Mouse (Mus musculus) midbrain, embryonic 13.5 days (tissue): Measurements from ENCODE around the gene Tspan1. TPM values are rescaled to one million over a fixed set of nuclear protein-coding genes. Genes with fewer than 3 reads are reported as not detected.

ENCODE experiments used
- ATAC-seq: fragments of 200-750 bp; cut with Nextera tagmentation; 2 replicates; pipeline ENCODE4 v1.8.0; 2017; ENCODE audit warnings: mild to moderate bottlenecking, moderate TSS enrichment, moderate library complexity
- H3K27ac ChIP-seq: fragments of 300-500 bp; sonication (generic); 2 replicates; pipeline ENCODE4 v1.5.1; 2015; ENCODE audit warnings: inconsistent platforms, mild to moderate bottlenecking, moderate library complexity
- H3K27me3 ChIP-seq: fragments of 300-500 bp; sonication (generic); 2 replicates; pipeline ENCODE4 v1.6.1; 2015; ENCODE audit warnings: mild to moderate bottlenecking, inconsistent platforms
- H3K36me3 ChIP-seq: fragments of 300-500 bp; sonication (generic); 2 replicates; pipeline ENCODE4 v1.6.1; 2015; ENCODE audit warnings: mild to moderate bottlenecking, inconsistent platforms
- H3K4me1 ChIP-seq: fragments of 300-500 bp; sonication (generic); replicated peaks from 2 replicates; pipeline ENCODE4 v1.6.1; 2015; ENCODE audit warnings: inconsistent platforms
- H3K4me2 ChIP-seq: fragments of 300-500 bp; sonication (generic); replicated peaks from 2 replicates; pipeline ENCODE4 v1.6.1; 2015; ENCODE audit warnings: moderate library complexity, mild to moderate bottlenecking, inconsistent platforms
- H3K4me3 ChIP-seq: fragments of 300-500 bp; sonication (generic); replicated peaks from 2 replicates; pipeline ENCODE4 v1.5.1; 2015; ENCODE audit warnings: mild to moderate bottlenecking, inconsistent platforms
- H3K9ac ChIP-seq: fragments of 300-500 bp; sonication (generic); replicated peaks from 2 replicates; pipeline ENCODE4 v1.6.1; 2015; ENCODE audit warnings: mild to moderate bottlenecking, inconsistent platforms
- H3K9me3 ChIP-seq: fragments of 300-500 bp; sonication (generic); 2 replicates; pipeline ENCODE4 v1.6.1; 2016; ENCODE audit warnings: mild to moderate bottlenecking, inconsistent platforms
- WGBS: fragments of 180-500 bp; shearing (Covaris S2); methylation state at CpG from one replicate; pipeline ENCODE4 v1.1.7; 2015; 5-methylcytosine and 5-hydroxymethylcytosine counted together
- polyA plus RNA-seq: library from polyadenylated mRNA; unstranded; fragments of >200 nt; fragmentation: Nextera tagmentation; extraction: Ambion mirVana; gene quantifications from 2 replicates; pipeline ENCODE4 v1.2.1, GENCODE M21; 2015

Tspan1 gene
- polyA plus RNA-seq, 1 experiment from 2014 or later: 0.11 TPM

DNA sequence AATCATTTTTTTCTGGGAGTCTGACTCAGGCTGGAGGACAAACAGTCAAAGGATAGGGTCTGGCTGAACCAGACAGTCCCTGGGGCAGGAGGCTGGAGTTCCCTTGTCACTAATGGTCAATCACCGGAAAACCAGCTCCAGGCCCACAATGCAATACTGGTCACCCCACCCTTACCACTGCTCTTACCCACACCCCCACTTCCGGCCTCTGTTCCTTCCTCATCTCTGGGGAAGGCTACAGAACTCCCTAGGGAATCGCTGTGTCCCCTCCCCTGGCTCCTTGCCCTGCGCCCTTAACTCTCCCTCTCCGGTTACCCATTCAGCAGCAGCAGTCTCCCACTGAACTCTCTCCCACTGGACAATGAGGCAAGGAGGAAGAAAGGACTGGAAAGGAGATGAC, 9.7 kb upstream of the Tspan1 start:
- H3K4me3 ChIP-seq: no peak overlapping the region
- peaks cover 33% of the 10 kb centered on the region for H3K4me1 ChIP-seq
- H3K9ac ChIP-seq: peak overlapping the region; percentile 16; the same call in 1 of the 2 replicates
- no peak; the same call in 1 of the 2 replicates for ATAC-seq
- H3K9me3 ChIP-seq: no peaks in the 10 kb centered on the region
- no peaks in the 10 kb centered on the region for H3K36me3 ChIP-seq
- H3K4me2 ChIP-seq: peak overlapping the region; percentile 22
- no peaks in the 10 kb centered on the region for H3K27me3 ChIP-seq
- WGBS: 30% methylated on average over 5 of the region's 5 CpGs
- H3K27ac ChIP-seq: no peak overlapping the region

DNA sequence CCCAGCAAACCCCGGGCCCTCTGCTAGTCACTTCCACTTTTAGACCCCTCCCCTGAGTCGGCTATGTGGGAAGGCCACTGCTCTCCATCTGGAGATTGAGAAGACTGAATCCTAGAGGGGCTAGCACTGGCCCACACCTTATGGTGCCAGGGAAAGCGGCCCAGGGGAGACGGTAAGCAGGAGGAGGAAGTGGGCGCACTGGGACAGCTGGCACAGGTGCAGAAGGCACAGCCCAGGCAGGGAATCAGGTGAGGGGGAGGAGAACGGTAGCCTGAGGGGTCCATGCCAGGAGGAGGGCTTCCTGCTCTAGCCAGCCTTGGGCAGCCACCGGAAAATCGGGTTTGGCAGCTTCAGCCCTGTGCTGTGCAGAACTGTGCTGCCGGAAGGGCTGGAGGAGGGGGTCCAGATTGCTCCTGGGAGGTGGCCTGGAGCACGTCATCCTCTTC, 9.2 kb upstream of the Tspan1 start:
- ATAC-seq: peak; percentile 90
- peak overlapping the region; percentile 22 for H3K4me2 ChIP-seq
- 0 out of 2 replicates have a peak overlapping the region, but pooled peaks have one; percentile 16 for H3K9ac ChIP-seq
- no peaks in the 10 kb centered on the region for H3K36me3 ChIP-seq
- 29% methylated on average over 10 of the region's 10 CpGs for WGBS
- peaks cover 33% of the 10 kb centered on the region for H3K4me1 ChIP-seq
- no peaks in the 10 kb centered on the region for H3K27me3 ChIP-seq
- H3K9me3 ChIP-seq: no peaks in the 10 kb centered on the region
- H3K27ac ChIP-seq: peak overlapping the region; percentile 20
- no peak overlapping the region for H3K4me3 ChIP-seq

DNA sequence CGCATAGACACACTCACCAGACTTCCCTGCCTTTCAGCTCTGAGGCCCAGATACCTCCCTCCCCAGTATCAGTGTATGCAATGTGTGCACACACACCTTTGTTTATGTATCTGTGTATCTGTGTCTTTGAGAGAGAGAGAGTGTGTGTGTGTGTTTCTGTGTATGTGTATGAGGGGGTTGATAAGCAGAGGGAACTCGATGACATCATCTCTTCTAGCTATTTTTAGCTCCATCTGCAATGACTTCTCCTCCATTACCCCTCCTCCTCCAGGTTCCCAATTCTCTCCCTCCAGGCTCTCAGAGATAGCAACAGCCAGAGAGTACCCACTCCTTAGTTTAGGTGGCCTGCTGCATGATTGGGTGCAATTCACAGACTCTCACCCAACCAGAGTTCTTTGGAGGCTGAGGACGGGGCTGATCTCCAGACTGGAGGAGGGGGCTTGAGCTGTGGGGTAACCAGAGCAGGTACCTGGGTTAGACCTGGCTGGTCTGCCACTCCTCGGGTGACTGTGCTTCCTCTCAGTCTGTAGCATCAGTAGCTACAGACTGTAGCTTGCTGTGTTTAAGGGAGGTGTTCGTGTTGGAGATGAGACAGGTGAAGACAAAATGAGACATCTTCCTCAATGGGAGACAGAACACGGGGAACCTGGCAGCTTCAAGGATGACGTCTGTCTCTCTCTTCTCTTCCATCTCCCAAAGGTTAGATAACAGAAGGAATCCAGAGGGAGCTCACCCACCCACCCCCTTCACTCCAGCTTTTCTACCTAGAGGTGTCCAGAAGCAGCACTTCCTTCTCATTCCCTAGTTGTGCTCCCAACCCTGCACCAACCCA, 8.5 kb upstream of the Tspan1 start:
- H3K9ac ChIP-seq: no peak overlapping the region
- H3K4me3 ChIP-seq: no peak overlapping the region
- peaks cover 33% of the 10 kb centered on the region for H3K4me1 ChIP-seq
- H3K4me2 ChIP-seq: no peak overlapping the region
- no peaks in the 10 kb centered on the region for H3K27me3 ChIP-seq
- 65% methylated on average over 7 of the region's 7 CpGs for WGBS
- H3K36me3 ChIP-seq: no peaks in the 10 kb centered on the region
- no peaks in the 10 kb centered on the region for H3K9me3 ChIP-seq
- H3K27ac ChIP-seq: peak overlapping the region; percentile 20
- no peak; the same call in 1 of the 2 replicates for ATAC-seq

DNA sequence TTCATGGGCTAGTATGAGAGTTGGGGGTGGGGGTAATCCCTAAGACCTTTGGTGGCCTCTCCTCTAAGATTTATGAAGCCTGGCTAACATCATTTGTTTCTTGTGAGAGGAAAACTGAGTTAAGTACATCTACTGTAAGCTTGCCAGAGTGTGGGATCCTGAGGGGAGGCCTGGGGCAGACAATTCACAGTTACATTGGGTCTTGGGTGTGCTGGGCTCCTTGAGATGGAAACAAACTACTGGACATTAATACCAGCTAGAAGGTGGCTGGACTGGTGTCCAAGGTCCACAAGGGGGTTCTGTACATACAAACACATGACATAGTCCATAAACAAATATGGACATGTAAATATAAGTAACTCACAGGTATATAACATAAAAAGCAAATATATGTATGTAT, 7.7 kb upstream of the Tspan1 start:
- H3K4me3 ChIP-seq: no peak overlapping the region
- no peaks in the 10 kb centered on the region for H3K27me3 ChIP-seq
- no peak for ATAC-seq
- no peak overlapping the region for H3K27ac ChIP-seq
- H3K4me1 ChIP-seq: peaks cover 33% of the 10 kb centered on the region
- H3K9ac ChIP-seq: no peak overlapping the region
- no peak overlapping the region for H3K4me2 ChIP-seq
- H3K9me3 ChIP-seq: no peaks in the 10 kb centered on the region
- no peaks in the 10 kb centered on the region for H3K36me3 ChIP-seq

DNA sequence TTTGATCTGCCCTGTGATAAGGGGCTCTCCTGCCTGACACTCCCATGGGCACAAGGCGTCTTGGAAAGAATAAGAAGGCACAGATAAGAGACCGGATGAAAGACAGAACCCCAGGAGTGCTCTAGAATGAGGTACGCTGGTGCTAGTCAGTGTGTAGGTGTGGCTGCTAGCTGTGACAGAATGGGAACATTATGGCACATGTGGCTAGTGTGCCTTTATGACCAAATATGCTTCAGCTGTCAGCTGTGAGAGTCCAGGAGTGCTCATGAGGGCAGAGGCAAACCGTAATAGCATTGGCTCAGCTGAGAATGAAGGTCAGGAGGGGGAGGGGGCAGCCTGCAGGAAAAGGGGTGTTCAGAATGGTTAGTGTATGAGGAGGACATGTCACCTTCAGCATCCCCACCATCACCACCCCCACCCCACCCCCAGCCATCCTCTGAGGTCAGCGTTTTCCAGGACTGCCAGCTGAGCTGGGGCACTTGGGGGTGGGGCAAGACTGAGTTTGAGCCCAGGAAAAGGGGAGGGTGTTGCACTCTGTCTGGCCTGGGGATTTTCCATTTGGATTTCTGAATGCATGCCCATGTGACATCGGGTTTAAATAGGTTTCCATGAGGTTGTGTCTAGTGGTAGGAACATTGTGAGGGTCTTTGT, 7.2 kb upstream of the Tspan1 start:
- WGBS: 42% methylated on average over 6 of the region's 6 CpGs
- H3K4me3 ChIP-seq: no peak overlapping the region

DNA sequence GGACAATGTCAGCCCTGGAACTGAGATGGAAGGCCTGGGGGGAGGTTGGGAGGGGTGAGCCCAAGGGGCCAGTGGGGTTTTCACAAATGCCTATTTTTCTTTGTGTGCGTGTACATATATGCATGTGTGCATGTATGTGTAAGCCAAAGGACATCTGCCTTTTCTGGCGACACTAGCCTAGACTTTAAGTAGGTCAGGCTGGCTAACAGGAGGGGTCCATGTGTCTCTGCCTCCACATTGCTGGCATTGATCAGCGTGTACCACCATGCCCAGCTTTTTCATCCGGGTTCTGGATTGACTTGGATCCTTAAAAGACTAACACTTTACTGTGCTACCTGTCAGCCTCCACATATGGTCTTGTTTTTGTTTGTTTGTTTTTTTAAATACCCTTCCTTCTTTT, 6.4 kb upstream of the Tspan1 start:
- Histone ChIP-seq H3K27ac (no peak overlapping the region), H3K4me2 (no peak overlapping the region), H3K9ac (no peak overlapping the region), H3K4me1 (peaks cover 33% of the 10 kb centered on the region), H3K4me3 (no peak overlapping the region), H3K9me3 (no peaks in the 10 kb centered on the region), H3K27me3 (no peaks in the 10 kb centered on the region), H3K36me3 (no peaks in the 10 kb centered on the region)
- WGBS: 94% methylated on average over 4 of the region's 4 CpGs
- ATAC-seq: no peak

More for the DNA sequence above, 7.2 kb upstream of the Tspan1 start:
- Histone ChIP-seq H3K27me3 (no peaks in the 10 kb centered on the region), H3K4me1 (peaks cover 33% of the 10 kb centered on the region), H3K27ac (no peak overlapping the region), H3K4me2 (no peak overlapping the region), H3K9ac (no peak overlapping the region), H3K9me3 (no peaks in the 10 kb centered on the region), H3K36me3 (no peaks in the 10 kb centered on the region)
- no peak for ATAC-seq

DNA sequence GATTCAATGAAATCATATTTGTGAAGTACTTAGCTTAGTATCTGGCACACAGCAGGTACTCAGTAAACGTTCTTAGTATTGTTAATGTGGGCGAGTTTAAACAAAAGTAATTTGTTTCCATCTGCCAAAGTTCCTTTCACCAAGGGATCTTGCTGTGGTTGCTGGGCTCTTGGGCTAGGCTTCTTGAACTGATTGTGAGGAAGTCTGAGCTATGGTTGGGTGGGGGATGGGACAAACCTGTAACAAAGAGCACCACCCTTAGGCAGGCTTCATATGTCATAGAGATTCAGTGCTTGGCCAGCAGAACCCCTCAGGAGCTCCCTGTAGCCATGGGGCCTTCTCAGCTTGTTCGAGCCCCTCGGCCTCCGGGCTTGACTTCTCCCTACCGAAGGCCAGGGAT, 5.7 kb upstream of the Tspan1 start, which contains the start of the genes 1700042G07Rik and Gm49337:
Gene 1700042G07Rik (plus strand): TSS at position 301 of the 400 bp plus-strand sequence.
Gene Gm49337 (plus strand): TSS at position 313 of the 400 bp plus-strand sequence.
- Histone ChIP-seq H3K9me3 (no peaks in the 10 kb centered on the region), H3K27me3 (no peaks in the 10 kb centered on the region), H3K4me1 (peaks cover 33% of the 10 kb centered on the region), H3K4me2 (no peak within 1 kb of the TSS), H3K4me3 (no peak within 1 kb of the TSS), H3K27ac (no peak within 1 kb of the TSS), H3K9ac (no peak within 1 kb of the TSS), H3K36me3 (no peaks in the 10 kb centered on the region)
- 89% methylated on average over 6 of the region's 6 CpGs for WGBS
- ATAC-seq: no peak

DNA sequence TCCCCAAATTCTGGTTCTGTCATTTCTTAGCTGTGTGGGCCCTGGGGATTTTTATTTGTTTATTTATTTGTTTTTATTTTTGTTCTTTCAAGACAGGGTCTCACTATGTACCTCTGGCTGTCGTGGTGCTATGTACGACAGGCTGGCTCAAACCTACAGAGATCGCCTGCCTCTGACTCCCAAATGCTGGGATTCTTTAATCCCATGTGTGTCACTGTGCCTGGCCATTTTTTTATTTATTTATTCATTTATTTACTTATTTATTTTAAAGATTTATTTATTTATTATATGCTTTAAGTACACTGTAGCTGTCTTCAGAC, 1.9 kb upstream of the Tspan1 start:
- H3K9me3 ChIP-seq: no peaks in the 10 kb centered on the region
- H3K27ac ChIP-seq: no peak overlapping the region
- H3K4me2 ChIP-seq: no peak overlapping the region
- H3K27me3 ChIP-seq: no peaks in the 10 kb centered on the region
- peak; percentile 46 for ATAC-seq
- peaks cover 3% of the 10 kb centered on the region; the same call in 1 of the 2 replicates for H3K4me1 ChIP-seq
- H3K36me3 ChIP-seq: no peaks in the 10 kb centered on the region
- 73% methylated on average over 3 of the region's 3 CpGs for WGBS
- H3K4me3 ChIP-seq: no peak overlapping the region
- no peak overlapping the region for H3K9ac ChIP-seq

DNA sequence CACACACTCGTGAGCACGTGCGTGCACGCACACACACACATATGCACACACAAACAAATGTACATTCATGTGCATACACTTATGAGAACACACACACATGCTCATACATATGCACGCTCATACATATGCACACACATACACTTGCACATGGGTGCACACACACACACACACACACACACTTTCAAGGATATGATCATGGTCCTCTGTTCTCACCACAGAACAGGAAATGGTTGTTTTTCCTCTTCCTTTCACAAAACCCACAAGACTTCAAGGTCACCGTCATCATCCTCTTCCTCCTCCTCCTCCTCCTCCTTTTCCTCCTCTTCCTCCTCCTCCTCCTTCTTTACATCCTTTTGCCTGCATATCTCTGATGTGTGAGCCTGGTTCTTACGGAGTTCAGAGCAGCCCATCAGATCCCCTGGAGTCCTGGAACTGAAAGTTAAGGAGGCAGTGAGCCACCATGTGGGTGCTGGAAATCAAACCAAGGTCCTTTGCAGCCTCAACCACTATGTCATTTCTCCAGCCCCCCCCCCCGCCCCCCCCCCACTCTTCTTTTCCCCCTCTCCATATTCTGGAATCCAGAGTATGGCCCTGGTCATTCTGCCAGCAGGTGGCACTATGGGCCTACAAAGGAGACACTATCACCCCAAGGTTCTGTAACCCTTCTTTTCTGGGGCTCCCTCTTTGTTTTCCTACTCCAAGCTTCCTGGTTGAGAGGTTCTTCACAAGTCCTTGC, 1.4 kb upstream of the Tspan1 start:
- Histone ChIP-seq H3K9me3 (no peaks in the 10 kb centered on the region), H3K27ac (no peak overlapping the region), H3K9ac (no peak overlapping the region), H3K4me3 (no peak overlapping the region), H3K4me2 (no peak overlapping the region), H3K27me3 (no peaks in the 10 kb centered on the region), H3K4me1 (no peaks in the 10 kb centered on the region), H3K36me3 (no peaks in the 10 kb centered on the region)
- WGBS: 86% methylated on average over 7 of the region's 8 CpGs
- peak; percentile 84 for ATAC-seq

DNA sequence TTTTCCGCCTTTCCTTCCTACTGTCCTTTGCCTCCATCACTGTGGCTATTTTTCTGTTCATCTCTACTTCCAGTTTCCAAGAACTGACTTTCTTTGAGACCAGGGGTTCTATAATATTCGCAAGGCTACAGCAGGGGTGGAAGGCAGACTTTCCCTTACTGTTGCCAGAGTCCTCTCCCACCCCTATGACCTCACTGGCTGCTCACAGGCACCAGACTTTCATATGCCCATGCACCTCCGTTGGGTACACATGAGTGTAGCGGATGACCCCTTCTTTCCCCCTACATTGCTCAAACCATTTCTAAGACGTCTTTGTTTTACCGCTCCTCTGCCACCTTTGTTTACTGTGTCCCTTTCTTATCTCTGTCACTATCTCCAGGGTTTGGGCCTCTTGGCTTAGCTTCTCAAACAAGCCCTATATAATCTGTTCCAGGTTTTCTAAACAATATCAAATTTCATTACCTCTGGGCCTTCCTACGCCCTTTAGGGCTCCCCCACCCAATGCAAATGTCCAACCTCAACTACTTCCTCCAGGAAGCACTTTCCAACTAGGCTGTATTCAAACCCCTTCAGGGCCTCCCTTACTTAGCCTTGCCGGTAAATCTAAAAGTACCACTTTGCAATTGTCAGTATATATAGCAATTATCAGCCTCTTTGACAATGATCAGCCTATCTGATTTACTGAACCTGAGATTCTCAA, 1.5 kb downstream of the Tspan1 start:
- Histone ChIP-seq H3K36me3 (no peaks in the 10 kb centered on the region), H3K9me3 (no peaks in the 10 kb centered on the region), H3K27me3 (no peaks in the 10 kb centered on the region), H3K9ac (no peak overlapping the region), H3K4me1 (no peaks in the 10 kb centered on the region), H3K27ac (no peak overlapping the region), H3K4me3 (no peak overlapping the region), H3K4me2 (no peak overlapping the region)
- ATAC-seq: no peak
- WGBS: 85% methylated on average over 8 of the region's 8 CpGs

DNA sequence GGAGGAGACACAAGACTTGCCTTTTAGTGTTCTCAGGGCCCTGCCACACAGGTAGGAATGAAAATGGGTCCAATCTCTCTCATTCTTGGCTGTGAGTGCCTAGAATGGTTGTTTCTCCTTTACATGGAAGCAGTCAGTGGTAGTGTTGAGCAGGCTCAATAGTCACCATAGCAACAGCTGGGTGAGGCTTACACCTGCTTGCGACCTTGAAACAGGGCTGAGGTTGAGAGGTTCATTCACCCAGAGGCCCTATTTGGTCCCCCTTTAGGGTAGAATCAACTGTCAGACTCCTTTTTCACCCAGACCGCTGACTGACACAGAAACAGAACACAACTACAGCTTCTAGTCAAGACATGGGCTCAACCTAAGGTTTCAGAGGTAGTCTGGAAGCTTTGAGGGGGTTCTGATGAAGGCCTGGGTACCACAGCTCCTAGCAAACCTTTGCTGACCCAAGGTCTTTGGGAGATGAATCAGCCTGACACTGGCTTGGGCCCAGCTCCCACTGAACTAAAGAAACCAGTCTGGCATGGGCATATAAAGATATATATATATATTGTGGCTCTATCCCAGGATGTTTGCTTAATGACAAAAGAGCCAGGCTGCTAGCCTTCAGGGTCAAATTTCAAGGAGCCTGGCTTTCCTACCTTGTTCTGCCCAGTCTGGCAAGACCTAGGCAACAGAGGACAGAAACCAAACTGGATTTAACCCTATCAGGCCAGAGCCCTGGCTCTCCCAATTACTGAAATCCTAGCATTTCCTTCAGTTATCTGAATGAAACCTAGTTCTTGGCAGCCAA, 2.4 kb downstream of the Tspan1 start:
- no peaks in the 10 kb centered on the region for H3K4me1 ChIP-seq
- ATAC-seq: no peak
- no peaks in the 10 kb centered on the region for H3K27me3 ChIP-seq
- WGBS: 80% methylated on average over 2 of the region's 2 CpGs
- no peak overlapping the region for H3K4me3 ChIP-seq
- H3K9ac ChIP-seq: no peak overlapping the region
- peaks cover under 1% of the 10 kb centered on the region; the same call in 1 of the 2 replicates for H3K36me3 ChIP-seq
- no peak overlapping the region for H3K27ac ChIP-seq
- H3K9me3 ChIP-seq: no peaks in the 10 kb centered on the region
- H3K4me2 ChIP-seq: no peak overlapping the region
